Mouse (Mus musculus): ENCODE results near the gene Uqcrc1.

- TF ChIP-seq CTCF (IDR thresholded peaks at IDR 0.05 in 2 of 3, conservative IDR thresholded peaks at IDR 0.05 in 1 of 3; ENCODE audit: control insufficient read depth in 1 of 3, insufficient read depth in 1 of 3, low read depth in 2 of 3, low read length in 3 of 3, poor library complexity in 1 of 3, severe bottlenecking in 1 of 3) = no peak
- no peak for TF ChIP-seq ZKSCAN1 (IDR thresholded peaks at IDR 0.05; ENCODE audit: low read depth, low read length)
- no peak for TF ChIP-seq EP300 (IDR thresholded peaks at IDR 0.05; ENCODE audit: low read depth in 1 of 2, low read length in 2 of 2)
- TF ChIP-seq MXI1 (IDR thresholded peaks at IDR 0.05; ENCODE audit: low read depth, low read length) = no peak
- no peak for TF ChIP-seq TCF12 (IDR thresholded peaks at IDR 0.05; ENCODE audit: low read depth, low read length)
- TF ChIP-seq POLR2A (IDR thresholded peaks at IDR 0.05; ENCODE audit: control insufficient read depth in 1 of 2, insufficient read depth in 1 of 2, low read depth in 1 of 2, low read length in 2 of 2, poor library complexity in 1 of 2) = no peak
- TF ChIP-seq RCOR1 (IDR thresholded peaks at IDR 0.05; ENCODE audit: low read depth, low read length) = no peak
These were observed 40.0 kb downstream of the Uqcrc1 start for GRCm38 (mm10) chr9:108976483-108976882.
